Mouse (Mus musculus): ENCODE results near the gene Kcnt2. TPM values are rescaled to one million over a fixed set of nuclear protein-coding genes. Genes with fewer than 3 reads are reported as not detected.

The Kcnt2 gene
- total RNA-seq, 2 experiments from 2014 or later = 54.9 to 60.2 TPM

DNA sequence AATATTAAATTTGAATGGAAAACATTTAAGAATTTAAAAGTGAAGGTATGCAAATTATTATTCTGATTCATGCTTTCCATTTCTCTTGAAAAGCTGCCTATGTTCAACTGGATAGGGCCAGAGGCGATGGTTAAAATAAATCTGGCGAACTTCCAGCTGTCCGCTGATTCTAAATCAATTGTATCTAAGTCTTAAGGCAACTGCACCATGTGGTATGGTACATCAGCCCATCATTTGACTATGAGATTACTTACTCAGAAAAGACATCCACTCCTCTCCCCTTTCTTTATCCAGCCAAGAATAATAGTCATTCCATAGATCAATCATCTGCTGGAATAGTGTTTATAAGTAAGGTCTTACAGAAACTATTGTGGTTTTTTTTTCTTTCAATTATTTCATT, 205.5 kb downstream of the Kcnt2 start:
- TF ChIP-seq CTCF (IDR thresholded peaks at IDR 0.05) = no peak

DNA sequence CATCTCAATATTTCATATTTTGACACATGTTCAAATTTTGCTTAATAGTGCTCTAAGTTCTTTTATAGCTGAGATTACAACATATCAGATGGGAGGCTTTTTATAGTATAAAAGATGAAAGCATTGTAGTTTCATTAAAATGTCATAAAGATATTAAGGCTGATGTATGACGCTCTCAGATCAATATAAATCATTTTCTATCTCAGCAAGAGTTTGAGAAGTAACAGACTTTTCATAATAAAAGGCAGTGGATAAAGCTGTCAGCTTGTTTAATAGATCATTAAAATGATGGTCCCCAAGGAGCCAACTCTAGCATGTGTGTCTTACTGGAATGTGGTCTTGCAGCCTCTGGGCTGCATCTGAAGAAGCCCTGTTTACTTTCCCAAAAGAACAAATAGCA, 206.0 kb downstream of the Kcnt2 start:
- DNase-seq (ENCODE audit: extremely low spot score in 1 of 2, low spot score in 2 of 2) = no peak
- intact Hi-C loops (cut with DNase I) = no loop called here
- Histone ChIP-seq H3K4me3 (no peak overlapping the region), H3K27ac (no peak overlapping the region)
- TF ChIP-seq CTCF (IDR thresholded peaks at IDR 0.05) = no peak

More for the DNA sequence above, 205.5 kb downstream of the Kcnt2 start:
- Histone ChIP-seq H3K27ac (no peak overlapping the region), H3K4me3 (no peak overlapping the region)
- no peak for DNase-seq (ENCODE audit: extremely low spot score in 1 of 2, low spot score in 2 of 2)
- intact Hi-C loops (cut with DNase I) = no loop called here

DNA sequence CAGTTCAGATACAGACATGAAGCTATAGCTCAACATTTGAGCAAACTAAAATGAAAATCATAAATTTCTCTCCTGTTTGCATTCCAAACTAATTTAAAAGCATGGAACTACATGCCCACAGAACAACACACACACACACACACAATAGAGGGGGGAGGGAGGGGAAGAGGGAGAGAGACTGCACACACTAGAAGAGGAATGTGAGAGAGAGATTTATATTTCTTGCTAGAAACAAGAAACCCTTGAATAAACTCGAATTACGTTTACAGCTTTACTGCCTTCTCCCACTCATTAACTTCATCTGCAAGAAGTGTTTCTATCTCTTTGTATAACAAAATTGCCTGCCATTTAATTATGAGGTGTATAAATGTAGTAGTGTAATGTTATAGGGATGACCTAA, 209.9 kb downstream of the Kcnt2 start:
- Histone ChIP-seq H3K4me3 (no peak overlapping the region), H3K27ac (no peak overlapping the region)
- intact Hi-C loops (cut with DNase I) = no loop called here
- DNase-seq (ENCODE audit: extremely low spot score in 1 of 2, low spot score in 2 of 2) = no peak
- TF ChIP-seq CTCF (IDR thresholded peaks at IDR 0.05) = no peak

- no peak for DNase-seq (ENCODE audit: extremely low spot score in 1 of 2, low spot score in 2 of 2)
- Histone ChIP-seq H3K4me3 (no peak overlapping the region), H3K27ac (no peak overlapping the region)
- intact Hi-C loops (cut with DNase I) = no loop called here
- no peak for TF ChIP-seq CTCF (IDR thresholded peaks at IDR 0.05)
These were observed 210.9 kb downstream of the Kcnt2 start for GRCm38 (mm10) chr1:140456873-140457272.

DNA sequence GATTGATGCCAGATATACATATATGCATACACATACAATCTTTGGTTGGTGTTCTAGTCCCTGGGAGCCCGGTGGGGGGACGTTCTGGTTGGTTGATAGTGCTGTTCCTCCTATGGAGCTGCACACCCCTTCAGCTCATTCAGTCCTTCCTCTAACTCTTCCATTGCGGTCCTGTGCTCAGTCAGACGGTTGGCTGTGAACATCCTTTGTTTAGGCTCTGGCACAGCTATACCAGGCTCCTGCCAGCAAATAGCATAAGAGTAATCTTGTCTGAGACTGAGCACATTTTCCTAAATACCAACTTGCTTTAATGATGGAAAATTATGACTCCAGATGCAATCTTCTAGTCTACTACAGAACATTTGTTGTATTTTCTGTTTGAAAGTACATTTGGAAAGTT, 222.4 kb downstream of the Kcnt2 start:
- Histone ChIP-seq H3K27ac (no peak overlapping the region), H3K4me3 (no peak overlapping the region)
- no peak for TF ChIP-seq CTCF (IDR thresholded peaks at IDR 0.05)
- DNase-seq (ENCODE audit: extremely low spot score in 1 of 2, low spot score in 2 of 2) = no peak
- intact Hi-C loops (cut with DNase I) = no loop called here

DNA sequence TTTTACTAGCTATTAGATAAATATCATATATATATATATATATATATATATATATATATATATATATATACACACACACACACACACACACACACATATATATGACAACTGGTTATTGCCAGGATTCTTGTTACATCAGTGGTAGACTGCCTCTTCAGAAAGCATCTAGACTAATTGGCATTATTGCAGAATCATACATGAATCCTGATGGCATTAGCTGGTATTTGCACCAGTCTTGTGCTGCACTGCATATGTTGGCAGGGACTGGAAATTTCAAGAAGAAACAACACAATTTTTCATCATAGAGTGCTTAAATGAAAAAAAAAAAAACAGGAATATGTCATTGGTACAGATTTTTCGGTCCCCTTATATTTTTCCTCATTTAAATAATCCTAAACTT, 223.6 kb downstream of the Kcnt2 start:
- no peak for TF ChIP-seq CTCF (IDR thresholded peaks at IDR 0.05)
- Histone ChIP-seq H3K4me3 (no peak overlapping the region), H3K27ac (no peak overlapping the region)
- intact Hi-C loops (cut with DNase I) = no loop called here
- no peak for DNase-seq (ENCODE audit: extremely low spot score in 1 of 2, low spot score in 2 of 2)

DNA sequence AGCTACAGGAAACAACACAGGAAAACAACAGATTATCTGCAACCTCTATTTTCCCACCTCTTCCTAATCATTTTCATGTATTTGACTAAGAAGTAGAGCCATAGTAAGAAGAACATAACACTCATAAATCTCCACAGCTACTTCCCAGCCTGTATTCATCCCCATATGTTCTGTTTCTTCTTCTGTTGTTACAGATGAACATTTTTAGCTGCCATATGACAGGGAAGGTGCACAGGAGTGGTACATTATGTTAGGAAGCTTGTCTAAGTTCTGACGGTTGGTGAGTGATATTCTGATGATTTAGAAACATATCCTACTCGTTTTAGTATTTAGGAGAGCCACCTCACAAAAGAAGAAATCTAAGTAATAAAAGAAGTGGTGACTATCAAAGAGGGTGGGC, 231.0 kb downstream of the Kcnt2 start:
- no peak for TF ChIP-seq CTCF (IDR thresholded peaks at IDR 0.05)
- H3K27ac ChIP-seq = peak overlapping the region; percentile 62; the same call in 1 of the 2 replicates
- no peak overlapping the region for H3K4me3 ChIP-seq
- no peak for DNase-seq (ENCODE audit: extremely low spot score in 1 of 2, low spot score in 2 of 2)
- intact Hi-C loops (cut with DNase I) = no loop called here

DNA sequence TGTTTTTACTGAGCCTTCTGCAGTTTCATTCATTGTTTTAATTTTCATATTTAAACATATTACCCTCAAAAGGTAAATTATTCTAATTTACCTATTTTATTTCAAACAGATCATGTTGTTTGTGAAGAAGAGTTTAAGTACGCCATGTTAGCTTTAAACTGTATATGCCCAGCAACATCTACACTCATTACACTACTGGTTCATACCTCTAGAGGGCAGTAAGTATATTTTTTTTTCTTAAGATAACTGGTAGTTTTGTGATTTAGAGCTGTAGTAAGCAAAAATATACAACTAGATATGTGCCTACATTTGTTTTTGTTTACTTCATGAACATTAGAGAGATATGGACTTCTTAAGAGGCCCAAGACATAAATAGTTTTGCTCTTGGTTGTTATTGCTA, 238.1 kb downstream of the Kcnt2 start:
- no peak overlapping the region for H3K27ac ChIP-seq
- TF ChIP-seq CTCF (IDR thresholded peaks at IDR 0.05) = peak; percentile 44
- no peak for DNase-seq (ENCODE audit: extremely low spot score in 1 of 2, low spot score in 2 of 2)
- no peak overlapping the region for H3K4me3 ChIP-seq
- intact Hi-C loops (cut with DNase I) = no loop called here

GRCm38 (mm10) chr1:140489816-140490215, 243.9 kb downstream of the Kcnt2 start:
- H3K27ac ChIP-seq = peak overlapping the region; percentile 48
- TF ChIP-seq CTCF (IDR thresholded peaks at IDR 0.05) = no peak
- intact Hi-C loops (cut with DNase I) = loop anchor here (1.0 to 2.0 kb wide), 2 partner anchors 55 to 151 kb away; no protein-coding TSS in a partner anchor
- H3K4me3 ChIP-seq = no peak overlapping the region
- DNase-seq (ENCODE audit: extremely low spot score in 1 of 2, low spot score in 2 of 2) = peak; percentile 20 to 33

- TF ChIP-seq CTCF (IDR thresholded peaks at IDR 0.05) = no peak
- DNase-seq (ENCODE audit: extremely low spot score in 1 of 2, low spot score in 2 of 2) = peak in 1 of 2 experiments; percentile 33
- H3K4me3 ChIP-seq = no peak overlapping the region
- peak overlapping the region; percentile 60 for H3K27ac ChIP-seq
- intact Hi-C loops (cut with DNase I) = loop anchor here (1.0 to 2.0 kb wide), 2 partner anchors 57 to 245 kb away; partner anchors contain the start of gene Kcnt2
These were observed 245.4 kb downstream of the Kcnt2 start for GRCm38 (mm10) chr1:140491406-140491805.

DNA sequence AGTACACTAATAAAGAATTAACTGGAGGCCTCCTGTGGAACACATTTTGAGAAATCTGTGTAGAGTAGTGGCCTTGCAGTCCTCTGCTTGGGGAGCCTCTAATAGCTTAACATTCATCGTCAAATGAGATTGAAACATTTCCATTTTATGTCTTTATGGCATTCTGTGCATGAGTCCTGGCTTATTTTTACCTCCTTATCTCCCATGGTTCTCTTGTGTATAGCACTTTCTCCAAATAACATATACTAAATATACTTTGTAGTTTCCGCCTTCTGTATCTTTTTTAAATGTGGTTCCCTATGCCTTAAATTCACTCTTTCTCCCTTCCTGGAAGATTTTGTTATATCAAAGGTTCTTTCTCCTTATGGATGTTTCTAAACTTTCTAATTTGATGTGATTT, 246.3 kb downstream of the Kcnt2 start:
- TF ChIP-seq CTCF (IDR thresholded peaks at IDR 0.05) = no peak
- Histone ChIP-seq H3K4me3 (no peak overlapping the region), H3K27ac (peak overlapping the region; percentile 60)
- intact Hi-C loops (cut with DNase I) = no loop called here
- DNase-seq (ENCODE audit: extremely low spot score in 1 of 2, low spot score in 2 of 2) = no peak

GRCm38 (mm10) chr1:140513451-140513850, 267.5 kb downstream of the Kcnt2 start:
- no peak overlapping the region for H3K4me3 ChIP-seq
- no peak for TF ChIP-seq CTCF (IDR thresholded peaks at IDR 0.05)
- no peak for DNase-seq (ENCODE audit: extremely low spot score in 1 of 2, low spot score in 2 of 2)
- intact Hi-C loops (cut with DNase I) = no loop called here
- no peak overlapping the region for H3K27ac ChIP-seq

- peak; percentile 40 to 45 for DNase-seq (ENCODE audit: extremely low spot score in 1 of 2, low spot score in 2 of 2)
- TF ChIP-seq CTCF (IDR thresholded peaks at IDR 0.05) = peak; percentile 78
- intact Hi-C loops (cut with DNase I) = loop anchor here (1.0 to 10.0 kb wide), 3 partner anchors 131 to 359 kb away; partner anchors contain the start of gene Kcnt2
- no peak overlapping the region for H3K27ac ChIP-seq
- H3K4me3 ChIP-seq = no peak overlapping the region
These were observed 285.4 kb downstream of the Kcnt2 start for GRCm38 (mm10) chr1:140531285-140531908.

Data from left cerebral cortex, adult 2 months (tissue).